Mouse (Mus musculus) kidney, adult 11 months (tissue): ENCODE results near the gene Yipf1.

Source experiments
- DNase-seq: peaks from one replicate; pipeline ENCODE4 v3.0.0; 2022

The Yipf1 gene

GRCm38 (mm10) chr4:107378954-107379353 is 64.8 kb downstream of the Yipf1 start:
- DNase-seq, result peak; percentile 72

GRCm38 (mm10) chr4:107380871-107381270 is 66.7 kb downstream of the Yipf1 start:
- DNase-seq, result no peak

GRCm38 (mm10) chr4:107387038-107387437 is 72.9 kb downstream of the Yipf1 start:
- DNase-seq, result peak; percentile 45

GRCm38 (mm10) chr4:107387465-107387864 is 73.3 kb downstream of the Yipf1 start:
- no peak for DNase-seq

GRCm38 (mm10) chr4:107388291-107388690 is 74.1 kb downstream of the Yipf1 start:
- DNase-seq, result peak; percentile 69

GRCm38 (mm10) chr4:107389345-107389744 is 75.2 kb downstream of the Yipf1 start:
- no peak for DNase-seq

- DNase-seq, result no peak
These were observed 79.6 kb downstream of the Yipf1 start for GRCm38 (mm10) chr4:107393771-107394170.
